Mouse (Mus musculus): ENCODE data around the gene Gabpb1. TPM values are rescaled to one million over a fixed set of nuclear protein-coding genes. Genes with fewer than 3 reads are reported as not detected.
"Not testable (repeated sequence)": the region's sequence is repeated elsewhere in the genome, so short reads cannot be mapped to it uniquely, and the experiment has no call there.

The Gabpb1 gene
- total RNA-seq, 1 experiment = 21.8 TPM

DNA sequence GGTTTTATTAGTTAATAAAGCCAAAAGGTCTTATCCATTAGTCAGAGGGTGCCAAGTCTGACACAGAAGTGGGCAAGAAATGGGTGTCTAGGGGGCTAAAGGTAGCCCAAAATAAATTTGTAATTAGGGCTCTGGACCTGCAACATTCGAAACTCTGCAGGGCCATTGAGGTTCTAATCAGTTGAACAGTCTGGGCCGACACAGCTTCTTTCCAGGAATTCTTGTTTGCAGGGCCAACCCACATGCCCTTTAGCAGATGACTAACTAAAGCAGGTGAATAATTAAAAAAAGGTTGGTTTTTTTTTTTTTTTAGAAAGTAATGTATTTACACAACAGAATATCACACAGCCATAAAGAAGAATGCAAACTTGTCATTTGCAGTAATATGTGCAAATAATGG, 53.7 kb downstream of the Gabpb1 start:
- no peaks in the 10 kb centered on the region for H3K36me3 ChIP-seq (ENCODE audit: control insufficient read depth, insufficient read depth, low read length, poor library complexity, severe bottlenecking)
- no peak for TF ChIP-seq ZC3H11A (IDR thresholded peaks at IDR 0.05; ENCODE audit: borderline replicate concordance, low read depth, low read length)
- TF ChIP-seq CHD2 (IDR thresholded peaks at IDR 0.05; ENCODE audit: low read depth, low read length) = no peak
- TF ChIP-seq HCFC1 (IDR thresholded peaks at IDR 0.05; ENCODE audit: borderline replicate concordance, insufficient read depth, low read length) = no peak
- TF ChIP-seq ZNF384 (IDR thresholded peaks at IDR 0.05; ENCODE audit: low read depth, low read length) = no peak
- no peak for TF ChIP-seq MAFK (IDR thresholded peaks at IDR 0.05; ENCODE audit: insufficient read depth, low read depth, low read length)
- no peak overlapping the region for H3K9ac ChIP-seq (ENCODE audit: insufficient read depth, low read depth, low read length, poor library complexity, severe bottlenecking)
- H3K4me3 ChIP-seq (ENCODE audit: insufficient read depth in 1 of 2, low read depth in 1 of 2, low read length in 2 of 2, poor library complexity in 1 of 2, severe bottlenecking in 1 of 2) = no peak overlapping the region
- peaks cover 5 to 9% of the 10 kb centered on the region in 2 experiments; a peak in 3 of 4 replicates for H3K4me1 ChIP-seq (ENCODE audit: control insufficient read depth in 2 of 2, insufficient read depth in 2 of 2, low read length in 2 of 2, poor library complexity in 1 of 2)
- DNase-seq (ENCODE audit: low read depth, low spot score) = no peak
- in situ Hi-C loops (cut with MboI; ENCODE audit: low sequenced_read_pairs in 2 of 2, unreplicated experiment in 2 of 2) = no loop called here
- no peak overlapping the region for H3K27ac ChIP-seq (ENCODE audit: insufficient read depth, low read depth, low read length, poor library complexity, severe bottlenecking)
- H3K9me3 ChIP-seq (ENCODE audit: control insufficient read depth, insufficient read depth, low read depth, low read length) = no peaks in the 10 kb centered on the region

DNA sequence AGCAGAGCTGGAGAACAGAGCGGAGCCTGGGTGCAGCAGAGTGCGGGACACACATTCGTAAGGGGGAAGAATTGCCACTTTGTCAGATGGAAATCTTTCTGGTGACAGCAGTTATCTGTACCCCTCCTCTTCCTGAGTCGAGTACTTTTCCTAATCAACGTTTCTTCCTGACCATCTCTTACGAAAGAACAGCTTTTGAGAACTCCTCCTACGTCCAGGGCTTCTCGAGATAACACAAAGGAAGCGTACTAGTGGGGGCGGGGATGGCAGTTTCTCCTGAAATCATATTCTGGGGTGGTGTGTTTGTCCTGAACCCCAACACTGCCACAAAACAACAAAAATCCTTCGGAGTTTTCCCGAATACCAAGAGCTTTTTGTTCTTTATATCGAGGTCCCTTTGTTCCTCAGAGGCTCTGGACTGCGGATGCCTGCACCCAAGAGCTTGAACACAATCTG, 56.9 kb downstream of the Gabpb1 start, which contains the start of gene Hdc:
Hdc (minus strand) TSS at position 51 of the 456 bp plus-strand sequence.
- TF ChIP-seq ZC3H11A (IDR thresholded peaks at IDR 0.05; ENCODE audit: borderline replicate concordance, low read depth, low read length) = no peak
- TF ChIP-seq MAFK (IDR thresholded peaks at IDR 0.05; ENCODE audit: insufficient read depth, low read depth, low read length) = no peak
- TF ChIP-seq ZNF384 (IDR thresholded peaks at IDR 0.05; ENCODE audit: low read depth, low read length) = no peak
- no peak for TF ChIP-seq HCFC1 (IDR thresholded peaks at IDR 0.05; ENCODE audit: borderline replicate concordance, insufficient read depth, low read length)
- no peak for TF ChIP-seq CHD2 (IDR thresholded peaks at IDR 0.05; ENCODE audit: low read depth, low read length)
- no peak within 1 kb of the TSS for H3K27ac ChIP-seq (ENCODE audit: insufficient read depth, low read depth, low read length, poor library complexity, severe bottlenecking)
- in situ Hi-C loops (cut with MboI; ENCODE audit: low sequenced_read_pairs in 2 of 2, unreplicated experiment in 2 of 2) = no loop called here
- H3K4me1 ChIP-seq (ENCODE audit: control insufficient read depth in 2 of 2, insufficient read depth in 2 of 2, low read length in 2 of 2, poor library complexity in 1 of 2) = peaks cover 3 to 8% of the 10 kb centered on the region in 2 experiments; a peak in 3 of 4 replicates
- no peak within 1 kb of the TSS for H3K9ac ChIP-seq (ENCODE audit: insufficient read depth, low read depth, low read length, poor library complexity, severe bottlenecking)
- no peaks in the 10 kb centered on the region for H3K36me3 ChIP-seq (ENCODE audit: control insufficient read depth, insufficient read depth, low read length, poor library complexity, severe bottlenecking)
- no peak for DNase-seq (ENCODE audit: low read depth, low spot score)
- H3K4me3 ChIP-seq (ENCODE audit: insufficient read depth in 1 of 2, low read depth in 1 of 2, low read length in 2 of 2, poor library complexity in 1 of 2, severe bottlenecking in 1 of 2) = peak within 1 kb of the TSS in 1 of 2 experiments; percentile 21; a peak in 1 of 4 replicates
- no peaks in the 10 kb centered on the region for H3K9me3 ChIP-seq (ENCODE audit: control insufficient read depth, insufficient read depth, low read depth, low read length)

DNA sequence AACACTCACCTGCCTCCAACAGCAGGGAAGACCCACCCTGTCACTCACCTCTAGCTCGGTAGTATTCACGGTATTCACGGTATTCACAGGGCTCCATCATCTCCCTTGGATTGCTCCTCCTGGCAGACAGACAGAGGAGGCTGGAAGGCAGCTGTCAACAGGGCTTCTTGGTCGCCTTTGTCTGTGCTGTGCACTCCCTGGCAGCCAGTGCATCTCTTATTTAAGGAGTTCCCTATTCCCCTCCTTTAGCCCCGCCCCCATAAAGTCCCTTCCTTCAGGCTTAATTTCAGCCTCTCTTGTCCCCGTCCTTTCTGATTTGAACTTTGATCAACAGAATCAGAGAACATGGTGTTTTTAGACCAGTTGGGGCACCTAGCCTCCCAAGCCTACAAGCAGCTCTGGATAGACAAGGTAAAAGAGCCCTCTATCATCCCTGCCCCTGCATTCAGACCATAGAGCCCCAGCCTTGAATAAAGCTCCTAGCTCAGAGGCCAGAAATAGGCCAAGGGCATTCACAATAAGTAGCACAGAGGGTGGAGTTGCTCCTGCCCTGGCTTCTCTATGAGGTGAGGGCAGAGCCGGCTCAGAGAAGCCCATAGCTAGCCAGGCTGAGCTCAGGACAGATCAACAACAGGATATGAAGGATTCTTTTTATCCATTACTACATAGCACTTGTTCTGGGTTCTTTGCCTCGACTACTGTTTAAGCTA, 57.5 kb downstream of the Gabpb1 start:
- H3K36me3 ChIP-seq (ENCODE audit: control insufficient read depth, insufficient read depth, low read length, poor library complexity, severe bottlenecking) = no peaks in the 10 kb centered on the region
- no peak for DNase-seq (ENCODE audit: low read depth, low spot score)
- no peak overlapping the region for H3K9ac ChIP-seq (ENCODE audit: insufficient read depth, low read depth, low read length, poor library complexity, severe bottlenecking)
- peaks cover 3 to 8% of the 10 kb centered on the region in 2 experiments; a peak in 3 of 4 replicates for H3K4me1 ChIP-seq (ENCODE audit: control insufficient read depth in 2 of 2, insufficient read depth in 2 of 2, low read length in 2 of 2, poor library complexity in 1 of 2)
- no peaks in the 10 kb centered on the region for H3K9me3 ChIP-seq (ENCODE audit: control insufficient read depth, insufficient read depth, low read depth, low read length)
- TF ChIP-seq ZNF384 (IDR thresholded peaks at IDR 0.05; ENCODE audit: low read depth, low read length) = no peak
- no peak for TF ChIP-seq CHD2 (IDR thresholded peaks at IDR 0.05; ENCODE audit: low read depth, low read length)
- no peak for TF ChIP-seq ZC3H11A (IDR thresholded peaks at IDR 0.05; ENCODE audit: borderline replicate concordance, low read depth, low read length)
- no peak for TF ChIP-seq HCFC1 (IDR thresholded peaks at IDR 0.05; ENCODE audit: borderline replicate concordance, insufficient read depth, low read length)
- TF ChIP-seq MAFK (IDR thresholded peaks at IDR 0.05; ENCODE audit: insufficient read depth, low read depth, low read length) = no peak
- in situ Hi-C loops (cut with MboI; ENCODE audit: low sequenced_read_pairs in 2 of 2, unreplicated experiment in 2 of 2) = no loop called here
- H3K27ac ChIP-seq (ENCODE audit: insufficient read depth, low read depth, low read length, poor library complexity, severe bottlenecking) = no peak overlapping the region
- H3K4me3 ChIP-seq (ENCODE audit: insufficient read depth in 1 of 2, low read depth in 1 of 2, low read length in 2 of 2, poor library complexity in 1 of 2, severe bottlenecking in 1 of 2) = peak overlapping the region in 1 of 2 experiments; percentile 21; a peak in 1 of 4 replicates

DNA sequence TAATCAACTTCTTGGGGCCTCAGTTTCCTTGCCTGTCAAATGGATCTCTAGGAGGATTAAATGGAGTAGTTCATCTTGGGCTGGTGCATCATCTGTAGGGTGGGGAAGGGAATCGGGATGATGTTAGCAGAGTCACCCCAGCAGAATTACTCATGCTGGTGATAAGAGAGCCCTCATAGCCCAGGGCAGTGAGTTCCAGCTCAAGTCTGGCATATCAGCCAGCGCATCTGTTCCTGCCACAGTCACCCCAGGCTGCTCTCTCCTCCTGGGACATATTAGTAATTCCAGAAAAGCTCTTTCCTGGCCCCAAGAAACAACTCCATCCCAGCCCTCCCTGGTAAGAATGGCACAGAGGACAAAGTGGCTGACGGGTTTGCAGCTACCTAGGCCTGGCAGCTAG, 60.8 kb downstream of the Gabpb1 start:
- Histone ChIP-seq H3K27ac (ENCODE audit: insufficient read depth, low read depth, low read length, poor library complexity, severe bottlenecking) (no peak overlapping the region), H3K9me3 (ENCODE audit: control insufficient read depth, insufficient read depth, low read depth, low read length) (no peaks in the 10 kb centered on the region), H3K4me3 (ENCODE audit: insufficient read depth in 1 of 2, low read depth in 1 of 2, low read length in 2 of 2, poor library complexity in 1 of 2, severe bottlenecking in 1 of 2) (no peak overlapping the region), H3K4me1 (ENCODE audit: control insufficient read depth in 2 of 2, insufficient read depth in 2 of 2, low read length in 2 of 2, poor library complexity in 1 of 2) (peaks cover 3 to 8% of the 10 kb centered on the region in 2 experiments; a peak in 3 of 4 replicates), H3K9ac (ENCODE audit: insufficient read depth, low read depth, low read length, poor library complexity, severe bottlenecking) (no peak overlapping the region), H3K36me3 (ENCODE audit: control insufficient read depth, insufficient read depth, low read length, poor library complexity, severe bottlenecking) (no peaks in the 10 kb centered on the region)
- TF ChIP-seq CHD2 (IDR thresholded peaks at IDR 0.05; ENCODE audit: low read depth, low read length) (no peak), ZC3H11A (IDR thresholded peaks at IDR 0.05; ENCODE audit: borderline replicate concordance, low read depth, low read length) (no peak), ZNF384 (IDR thresholded peaks at IDR 0.05; ENCODE audit: low read depth, low read length) (no peak)
- in situ Hi-C loops (cut with MboI; ENCODE audit: low sequenced_read_pairs in 2 of 2, unreplicated experiment in 2 of 2) = no loop called here
- no peak for DNase-seq (ENCODE audit: low read depth, low spot score)

DNA sequence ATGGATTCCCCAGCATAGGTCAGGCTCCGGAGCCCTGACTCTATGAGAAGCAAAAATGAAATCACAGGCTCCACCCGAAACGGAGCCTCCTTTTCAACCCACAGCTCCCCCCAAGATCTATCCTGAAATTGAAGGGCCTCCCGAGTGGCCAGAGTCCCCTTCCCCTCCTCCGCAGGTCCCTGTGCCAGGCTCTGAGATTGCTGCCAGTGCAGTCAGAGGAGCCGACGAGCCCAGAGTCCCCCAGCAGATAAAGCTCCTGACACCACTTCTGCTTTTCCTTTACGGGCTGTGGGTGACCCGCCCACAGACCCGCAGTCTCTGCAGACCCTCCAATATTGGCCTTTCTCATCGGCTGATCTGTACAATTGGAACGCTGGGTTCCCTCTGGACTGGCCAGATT, 66.5 kb downstream of the Gabpb1 start:
- in situ Hi-C loops (cut with MboI; ENCODE audit: low sequenced_read_pairs in 2 of 2, unreplicated experiment in 2 of 2) = not testable (repeated sequence)

More for the DNA sequence above, 66.5 kb downstream of the Gabpb1 start:
- H3K36me3 ChIP-seq (ENCODE audit: control insufficient read depth, insufficient read depth, low read length, poor library complexity, severe bottlenecking); H3K27ac ChIP-seq (ENCODE audit: insufficient read depth, low read depth, low read length, poor library complexity, severe bottlenecking); DNase-seq (ENCODE audit: low read depth, low spot score); H3K4me1 ChIP-seq (ENCODE audit: control insufficient read depth in 2 of 2, insufficient read depth in 2 of 2, low read length in 2 of 2, poor library complexity in 1 of 2); H3K4me3 ChIP-seq (ENCODE audit: insufficient read depth in 1 of 2, low read depth in 1 of 2, low read length in 2 of 2, poor library complexity in 1 of 2, severe bottlenecking in 1 of 2); H3K9me3 ChIP-seq (ENCODE audit: control insufficient read depth, insufficient read depth, low read depth, low read length); H3K9ac ChIP-seq (ENCODE audit: insufficient read depth, low read depth, low read length, poor library complexity, severe bottlenecking): not testable (repeated sequence)
